Mouse (Mus musculus): ENCODE data around the gene A730015C16Rik. TPM values are rescaled to one million over a fixed set of nuclear protein-coding genes. Genes with fewer than 3 reads are reported as not detected.

A730015C16Rik gene
- polyA plus RNA-seq, 1 experiment from 2014 or later: 1.7 TPM

DNA sequence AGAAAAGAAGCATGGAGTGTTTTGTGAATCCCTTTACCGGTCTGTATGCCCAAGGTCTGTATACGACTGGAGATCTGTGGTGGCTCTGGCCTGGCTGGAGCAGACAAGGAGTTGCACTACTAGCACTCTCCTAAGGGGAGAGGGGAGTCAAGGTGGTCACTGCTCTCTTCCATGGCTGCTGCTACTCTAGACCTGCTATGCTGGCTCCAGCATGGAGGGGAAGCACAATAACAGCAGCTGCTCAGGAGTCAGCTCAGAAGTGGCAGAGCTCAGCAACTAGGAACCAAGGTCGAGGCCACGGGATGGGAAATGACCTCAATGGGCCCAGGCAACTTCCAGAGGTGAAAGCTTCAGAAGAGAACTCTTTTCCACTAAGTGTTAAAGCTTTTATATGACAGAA lies 37.3 kb downstream of the A730015C16Rik start:
- Histone ChIP-seq H3K9me3 (no peaks in the 10 kb centered on the region), H3K36me3 (replicated peaks) (peaks cover 18% of the 10 kb centered on the region), H3K27me3 (ENCODE audit: poor library complexity, severe bottlenecking) (no peaks in the 10 kb centered on the region), H3K27ac (no peak overlapping the region), H3K4me3 (no peak overlapping the region), H3K4me1 (no peaks in the 10 kb centered on the region)
- 70% methylated on average over 4 of the region's 4 CpGs for WGBS
- DNase-seq (ENCODE audit: extremely low spot score, low spot score): no peak

DNA sequence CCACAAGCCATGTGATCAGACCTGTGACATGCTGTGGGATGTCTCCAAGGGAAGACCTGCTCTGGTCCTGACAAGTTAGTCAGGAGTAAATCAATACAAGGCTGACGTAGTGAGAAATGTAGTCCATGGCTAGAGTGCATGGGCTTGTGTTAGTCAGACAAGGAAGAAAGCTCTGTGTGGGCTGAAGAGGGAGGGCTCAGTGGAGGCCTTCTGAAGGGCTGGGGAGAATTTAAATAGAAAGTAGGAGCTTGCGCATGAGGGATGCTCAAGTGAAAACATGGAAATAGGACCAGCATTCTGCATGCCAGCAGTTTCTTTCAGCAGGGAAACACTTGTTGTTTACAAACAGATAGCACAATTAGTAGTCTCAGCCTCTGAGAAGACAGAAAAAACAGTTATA lies 44.9 kb downstream of the A730015C16Rik start:
- 88% methylated on average over 2 of the region's 2 CpGs for WGBS
- DNase-seq (ENCODE audit: extremely low spot score, low spot score): no peak
- H3K4me1 ChIP-seq: no peaks in the 10 kb centered on the region
- no peaks in the 10 kb centered on the region for H3K9me3 ChIP-seq
- H3K4me3 ChIP-seq: no peak overlapping the region
- no peak overlapping the region for H3K27ac ChIP-seq
- H3K27me3 ChIP-seq (ENCODE audit: poor library complexity, severe bottlenecking): no peaks in the 10 kb centered on the region
- H3K36me3 ChIP-seq (replicated peaks): no peaks in the 10 kb centered on the region

DNA sequence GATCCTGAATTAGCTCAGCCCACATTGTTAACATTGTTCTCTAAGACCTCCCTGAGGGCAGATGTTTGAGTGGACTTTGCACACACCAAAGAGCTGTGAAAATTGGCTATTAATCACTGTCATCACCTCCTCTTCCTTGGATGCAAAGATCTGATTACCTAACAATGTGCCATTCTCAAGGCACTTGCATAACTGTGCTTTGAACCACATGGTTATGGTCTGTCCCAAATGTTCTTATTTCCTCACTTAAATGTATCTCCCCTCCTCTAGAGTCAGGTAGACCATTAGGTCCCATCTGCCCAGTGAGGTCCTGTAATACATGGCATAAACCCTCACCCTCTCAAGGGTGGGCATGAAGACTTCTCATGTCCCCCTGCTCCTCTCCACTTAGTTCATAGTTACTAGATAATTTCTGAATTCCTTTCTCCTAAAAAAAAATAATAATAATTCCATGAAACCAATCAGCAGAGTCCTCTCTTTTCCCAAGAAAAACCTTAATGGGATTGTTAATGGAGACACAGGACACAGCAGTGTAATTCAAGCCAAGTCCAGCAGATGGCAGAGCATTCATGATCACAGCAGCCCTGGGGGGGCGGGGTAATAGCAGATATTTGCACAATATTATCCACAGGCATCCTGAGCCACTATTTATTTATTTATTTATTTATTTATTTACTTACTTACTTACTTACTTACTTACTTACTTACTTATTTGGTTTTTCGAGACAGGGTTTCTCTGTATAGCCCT lies 50.2 kb downstream of the A730015C16Rik start:
- Histone ChIP-seq H3K36me3 (replicated peaks) (no peaks in the 10 kb centered on the region), H3K4me3 (no peak overlapping the region), H3K27me3 (ENCODE audit: poor library complexity, severe bottlenecking) (no peaks in the 10 kb centered on the region), H3K27ac (no peak overlapping the region), H3K9me3 (no peaks in the 10 kb centered on the region), H3K4me1 (peaks cover 14% of the 10 kb centered on the region)
- DNase-seq (ENCODE audit: extremely low spot score, low spot score): no peak
- 58% methylated on average over 2 of the region's 2 CpGs for WGBS

Other genes starting within 250 kb of the A730015C16Rik start
- gene Cc2d1b, start 228.7 kb downstream of the A730015C16Rik start, polyA plus RNA-seq (2016; fragmentation: Nextera tagmentation; extraction: Ambion mirVana): 23.6 and 27.7 TPM in 2 replicates
- 1.5 and 1.8 TPM in 2 replicates for gene 3110021N24Rik, start 129.0 kb downstream of the A730015C16Rik start, polyA plus RNA-seq (2016; fragmentation: Nextera tagmentation; extraction: Ambion mirVana)
- gene Zfyve9, start 67.8 kb downstream of the A730015C16Rik start, polyA plus RNA-seq (2016; fragmentation: Nextera tagmentation; extraction: Ambion mirVana): 5.2 and 5.3 TPM in 2 replicates
- 213 and 218 TPM in 2 replicates for gene Btf3l4, start 15.0 kb downstream of the A730015C16Rik start, polyA plus RNA-seq (2016; fragmentation: Nextera tagmentation; extraction: Ambion mirVana)
- gene Txndc12, start 14.0 kb downstream of the A730015C16Rik start, polyA plus RNA-seq (2016; fragmentation: Nextera tagmentation; extraction: Ambion mirVana): 91.5 and 94.5 TPM in 2 replicates
- 64.1 and 65.3 TPM in 2 replicates for gene Kti12, start 834 bp downstream of the A730015C16Rik start, polyA plus RNA-seq (2016; fragmentation: Nextera tagmentation; extraction: Ambion mirVana)
- 17.8 and 19.6 TPM in 2 replicates for gene Rab3b, start 30.4 kb upstream of the A730015C16Rik start, polyA plus RNA-seq (2016; fragmentation: Nextera tagmentation; extraction: Ambion mirVana)
- 72.9 and 73.1 TPM in 2 replicates for gene Nrd1, start 152.0 kb upstream of the A730015C16Rik start, polyA plus RNA-seq (2016; fragmentation: Nextera tagmentation; extraction: Ambion mirVana)

All from forebrain, embryonic 10.5 days (tissue).